Mouse (Mus musculus) liver, embryonic 11.5 days (tissue): ENCODE data around the gene Map4k3. TPM values are rescaled to one million over a fixed set of nuclear protein-coding genes. Genes with fewer than 3 reads are reported as not detected.
A peak's percentile ranks its signal among the peaks of the same experiment; 100 is the strongest.

Experiments
- ATAC-seq: fragments of 200-750 bp; cut with Nextera tagmentation; replicated peaks from 2 replicates; pipeline ENCODE4 v1.8.0; 2017; ENCODE audit warnings: moderate number of reproducible peaks, mild to moderate bottlenecking, moderate TSS enrichment, moderate library complexity; ENCODE audit not compliant: low FRiP score
- DNase-seq: peaks from one replicate; pipeline ENCODE4 v3.0.0-alpha.2; 2017; ENCODE audit warnings: low spot score
- H3K27ac ChIP-seq: fragments of 300-500 bp; sonication (generic); 2 replicates; pipeline ENCODE4 v1.5.1; 2014; ENCODE audit warnings: mild to moderate bottlenecking, low read depth, low read length, control low read depth
- H3K27me3 ChIP-seq: fragments of 300-500 bp; sonication (generic); replicated peaks from 2 replicates; pipeline ENCODE4 v1.6.1; 2014; ENCODE audit warnings: low read length, mixed read lengths; ENCODE audit not compliant: control insufficient read depth, insufficient read depth
- H3K36me3 ChIP-seq: fragments of 300-500 bp; sonication (generic); 2 replicates; pipeline ENCODE4 v1.6.1; 2014; ENCODE audit warnings: mild to moderate bottlenecking, low read length, moderate library complexity, mixed read lengths; ENCODE audit not compliant: control insufficient read depth, insufficient read depth
- H3K4me1 ChIP-seq: fragments of 300-500 bp; sonication (generic); replicated peaks from 2 replicates; pipeline ENCODE4 v1.6.1; 2014; ENCODE audit warnings: low read length, mixed read lengths; ENCODE audit not compliant: control insufficient read depth, insufficient read depth
- H3K4me2 ChIP-seq: fragments of 300-500 bp; sonication (generic); 2 replicates; pipeline ENCODE4 v1.6.1; 2014; ENCODE audit warnings: mild to moderate bottlenecking, control low read depth, moderate library complexity
- H3K4me3 ChIP-seq: fragments of 300-500 bp; sonication (generic); 2 replicates; pipeline ENCODE4 v1.5.1; 2014; ENCODE audit warnings: low read depth, low read length, control low read depth
- H3K9ac ChIP-seq: fragments of 300-500 bp; sonication (generic); 2 replicates; pipeline ENCODE4 v1.6.1; 2014; ENCODE audit warnings: low read depth, low read length, control low read depth
- H3K9me3 ChIP-seq: fragments of 300-500 bp; sonication (generic); 2 replicates; pipeline ENCODE4 v1.6.1; 2016; ENCODE audit warnings: low read length, inconsistent platforms, mixed read lengths; ENCODE audit not compliant: control insufficient read depth
- WGBS: fragments of 180-500 bp; shearing (Covaris S2); extraction: QIAGEN DNeasy Blood & Tissue Kit; methylation state at CpG from one replicate; pipeline ENCODE4 v1.1.7; 2014; 5-methylcytosine and 5-hydroxymethylcytosine counted together
- polyA plus RNA-seq: library from polyadenylated mRNA; unstranded; fragments of >200 nt; fragmentation: Nextera tagmentation; extraction: Ambion mirVana; gene quantifications from 2 replicates; pipeline ENCODE4 v1.2.1, GENCODE M21; 2014

Gene Map4k3
- polyA plus RNA-seq, 1 experiment from 2014 or later = 9.9 TPM

GRCm38 (mm10) chr17:80698930-80699329 lies 29.4 kb downstream of the Map4k3 start:
- H3K36me3 ChIP-seq = no peaks in the 10 kb centered on the region
- 69% methylated on average over 7 of the region's 7 CpGs for WGBS
- H3K9me3 ChIP-seq = no peaks in the 10 kb centered on the region
- no peak overlapping the region for H3K27ac ChIP-seq
- no peak for ATAC-seq
- no peak for DNase-seq
- no peak overlapping the region for H3K4me3 ChIP-seq
- no peak overlapping the region for H3K4me2 ChIP-seq
- no peaks in the 10 kb centered on the region for H3K27me3 ChIP-seq
- no peak overlapping the region for H3K9ac ChIP-seq
- no peaks in the 10 kb centered on the region for H3K4me1 ChIP-seq

- Histone ChIP-seq H3K27ac (no peak overlapping the region), H3K36me3 (no peaks in the 10 kb centered on the region), H3K9me3 (no peaks in the 10 kb centered on the region), H3K27me3 (no peaks in the 10 kb centered on the region), H3K4me1 (no peaks in the 10 kb centered on the region), H3K4me2 (no peak overlapping the region), H3K4me3 (no peak overlapping the region), H3K9ac (no peak overlapping the region)
- 82% methylated on average over 12 of the region's 12 CpGs for WGBS
- ATAC-seq (no peak), DNase-seq (no peak)
Observed at GRCm38 (mm10) chr17:80698191-80698901, 29.9 kb downstream of the Map4k3 start.

- Histone ChIP-seq H3K9me3 (no peaks in the 10 kb centered on the region), H3K27me3 (no peaks in the 10 kb centered on the region), H3K9ac (no peak overlapping the region), H3K4me2 (no peak overlapping the region), H3K4me3 (no peak overlapping the region), H3K36me3 (no peaks in the 10 kb centered on the region), H3K27ac (no peak overlapping the region), H3K4me1 (no peaks in the 10 kb centered on the region)
- peak; percentile 26; the same call in 1 of the 2 replicates for ATAC-seq
- WGBS = 87% methylated on average over 5 of the region's 5 CpGs
- DNase-seq = no peak
Observed at GRCm38 (mm10) chr17:80696956-80697355, 31.3 kb downstream of the Map4k3 start.

- Histone ChIP-seq H3K4me2 (no peak overlapping the region), H3K9me3 (no peaks in the 10 kb centered on the region), H3K4me3 (no peak overlapping the region), H3K27ac (no peak overlapping the region), H3K27me3 (no peaks in the 10 kb centered on the region), H3K4me1 (no peaks in the 10 kb centered on the region), H3K9ac (no peak overlapping the region), H3K36me3 (no peaks in the 10 kb centered on the region)
- WGBS = 86% methylated on average over 6 of the region's 6 CpGs
- DNase-seq = no peak
- ATAC-seq = no peak
Observed at GRCm38 (mm10) chr17:80696210-80696609, 32.1 kb downstream of the Map4k3 start.

- no peaks in the 10 kb centered on the region for H3K9me3 ChIP-seq
- H3K9ac ChIP-seq = no peak overlapping the region
- 56% methylated on average over 7 of the region's 7 CpGs for WGBS
- H3K36me3 ChIP-seq = no peaks in the 10 kb centered on the region
- DNase-seq (no peak), ATAC-seq (no peak)
- no peaks in the 10 kb centered on the region for H3K4me1 ChIP-seq
- no peak overlapping the region for H3K4me3 ChIP-seq
- H3K27me3 ChIP-seq = no peaks in the 10 kb centered on the region
- H3K27ac ChIP-seq = no peak overlapping the region
- no peak overlapping the region for H3K4me2 ChIP-seq
Observed at GRCm38 (mm10) chr17:80693707-80694106, 34.6 kb downstream of the Map4k3 start.

- H3K9ac ChIP-seq = no peak overlapping the region
- 64% methylated on average over 13 of the region's 13 CpGs for WGBS
- no peak overlapping the region for H3K4me2 ChIP-seq
- no peak for ATAC-seq
- H3K4me1 ChIP-seq = no peaks in the 10 kb centered on the region
- no peaks in the 10 kb centered on the region for H3K9me3 ChIP-seq
- no peak for DNase-seq
- no peaks in the 10 kb centered on the region for H3K36me3 ChIP-seq
- no peaks in the 10 kb centered on the region for H3K27me3 ChIP-seq
- H3K27ac ChIP-seq = no peak overlapping the region
- no peak overlapping the region for H3K4me3 ChIP-seq
Observed at GRCm38 (mm10) chr17:80692183-80692582, 36.1 kb downstream of the Map4k3 start.

- Histone ChIP-seq H3K9me3 (no peaks in the 10 kb centered on the region), H3K4me2 (no peak overlapping the region), H3K27ac (no peak overlapping the region), H3K36me3 (no peaks in the 10 kb centered on the region), H3K9ac (no peak overlapping the region), H3K4me1 (no peaks in the 10 kb centered on the region), H3K4me3 (no peak overlapping the region), H3K27me3 (no peaks in the 10 kb centered on the region)
- 92% methylated on average over 11 of the region's 11 CpGs for WGBS
- DNase-seq (no peak), ATAC-seq (no peak)
Observed at GRCm38 (mm10) chr17:80688701-80689100, 39.6 kb downstream of the Map4k3 start.

GRCm38 (mm10) chr17:80686066-80686465 lies 42.2 kb downstream of the Map4k3 start:
- WGBS = 88% methylated on average over 5 of the region's 5 CpGs
- H3K9ac ChIP-seq = no peak overlapping the region
- no peaks in the 10 kb centered on the region for H3K9me3 ChIP-seq
- no peak for ATAC-seq
- H3K27me3 ChIP-seq = no peaks in the 10 kb centered on the region
- no peak overlapping the region for H3K27ac ChIP-seq
- no peak for DNase-seq
- H3K4me1 ChIP-seq = no peaks in the 10 kb centered on the region
- H3K4me2 ChIP-seq = no peak overlapping the region
- no peaks in the 10 kb centered on the region for H3K36me3 ChIP-seq
- H3K4me3 ChIP-seq = no peak overlapping the region

- H3K27ac ChIP-seq = no peak overlapping the region
- no peaks in the 10 kb centered on the region for H3K9me3 ChIP-seq
- DNase-seq (no peak), ATAC-seq (no peak; the same call in 1 of the 2 replicates)
- H3K36me3 ChIP-seq = no peaks in the 10 kb centered on the region
- H3K9ac ChIP-seq = no peak overlapping the region
- WGBS = 50% methylated on average over 6 of the region's 6 CpGs
- H3K4me3 ChIP-seq = no peak overlapping the region
- no peak overlapping the region for H3K4me2 ChIP-seq
- no peaks in the 10 kb centered on the region for H3K4me1 ChIP-seq
- H3K27me3 ChIP-seq = no peaks in the 10 kb centered on the region
Observed at GRCm38 (mm10) chr17:80683821-80684576, 44.3 kb downstream of the Map4k3 start.
